11 mouse cellular contexts compared by ENCODE assay signal in the genomic region with DNA sequence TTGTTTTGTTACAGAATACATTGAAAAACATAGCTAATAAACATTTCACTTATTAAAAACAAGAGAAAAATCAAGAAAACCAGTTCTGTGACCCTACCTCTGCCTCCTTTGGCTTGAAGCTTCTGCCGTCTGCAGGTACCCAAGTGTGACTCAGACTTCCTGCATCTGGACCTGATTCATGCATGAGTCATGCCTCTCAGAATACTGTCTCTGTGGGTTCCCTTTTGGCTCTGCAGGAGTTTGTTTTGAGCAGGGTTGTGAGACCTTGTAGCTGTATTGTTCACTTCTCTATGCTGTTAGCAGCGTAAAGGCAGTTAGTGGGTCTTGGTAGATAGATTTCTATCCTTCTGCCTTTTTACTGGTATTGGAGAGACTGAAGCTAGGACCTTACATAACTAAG.
A peak's percentile ranks its signal among the peaks of the same experiment; 100 is the strongest.
DNase-seq lines count a peak whose midpoint lies in the region; ATAC-seq and TF ChIP-seq lines count a peak whose summit lies in the region.
"Had no signal": no experiment of that assay in that cellular context is flagged by ENCODE, and none has a peak within 500 bp of the region (broad histone marks: within the 10 kb centered on the region; RNA-seq: fewer than 3 reads in every experiment).

No protein-coding gene starts in this region.

- 84% methylated on average over 2 of the region's 2 CpGs for WGBS in midbrain, embryonic 11.5 days

- H3K4me3 ChIP-seq in layer of hippocampus, adult 2 months = no peak overlapping the region
- H3K4me3 ChIP-seq in midbrain, embryonic 11.5 days (ENCODE audit: low read depth, low read length) = no peak overlapping the region
- H3K4me3 ChIP-seq: heart, embryonic 13.5 days; limb, embryonic 12.5 days; myocyte had no signal

- no peak for TF ChIP-seq CTCF in layer of hippocampus, adult 2 months (conservative IDR thresholded peaks at IDR 0.05)

- peak; percentile 73 to 89 for DNase-seq in adrenal gland, adult (ENCODE audit: inconsistent age in 2 of 2, low spot score in 1 of 2)
- DNase-seq in adrenal gland, postnatal 4 days (ENCODE audit: low spot score in 2 of 2) = no peak
- DNase-seq in layer of hippocampus, adult 2 months (ENCODE audit: low spot score in 2 of 2) = peak; percentile 16 to 32
- no peak for DNase-seq in layer of hippocampus, postnatal 10 days (ENCODE audit: low spot score in 2 of 2)
- DNase-seq in MEL-GATA-1-ER (ENCODE audit: extremely low read depth, low read depth) = peak; percentile 48
- DNase-seq in induced T-regulatory cell, adult 2 months (ENCODE audit: low read depth) = peak; percentile 30
- no peak for DNase-seq in midbrain, embryonic 11.5 days (ENCODE audit: low spot score, missing footprints)
- no peak for DNase-seq in c-Kit-positive CD71-positive TER-119-positive erythroid progenitor cells, embryonic 14.5 days (ENCODE audit: low spot score)

- no peaks in the 10 kb centered on the region for H3K9me3 ChIP-seq in midbrain, embryonic 11.5 days (ENCODE audit: control insufficient read depth, low read length)
- H3K9me3 ChIP-seq: heart, embryonic 13.5 days; limb, embryonic 12.5 days had no signal

- no peaks in the 10 kb centered on the region for H3K4me1 ChIP-seq in midbrain, embryonic 11.5 days (ENCODE audit: control insufficient read depth, insufficient read depth, low read length)
- H3K4me1 ChIP-seq: heart, embryonic 13.5 days; limb, embryonic 12.5 days had no signal

- ATAC-seq in midbrain, embryonic 11.5 days (ENCODE audit: low FRiP score) = no peak

- no peak overlapping the region for H3K4me2 ChIP-seq in midbrain, embryonic 11.5 days
- H3K4me2 ChIP-seq: heart, embryonic 13.5 days; limb, embryonic 12.5 days had no signal

- peak overlapping the region; percentile 77 for H3K27ac ChIP-seq in layer of hippocampus, adult 2 months
- H3K27ac ChIP-seq in midbrain, embryonic 11.5 days (ENCODE audit: low read depth, low read length) = no peak overlapping the region
- H3K27ac ChIP-seq: heart, embryonic 13.5 days; limb, embryonic 12.5 days had no signal

- no peak overlapping the region for H3K9ac ChIP-seq in midbrain, embryonic 11.5 days (ENCODE audit: low read length)
- H3K9ac ChIP-seq: heart, embryonic 13.5 days; limb, embryonic 12.5 days had no signal

- H3K27me3 ChIP-seq in midbrain, embryonic 11.5 days (ENCODE audit: control insufficient read depth, insufficient read depth, low read length) = no peaks in the 10 kb centered on the region
- H3K27me3 ChIP-seq: heart, embryonic 13.5 days; limb, embryonic 12.5 days had no signal

- peaks cover 9% of the 10 kb centered on the region for H3K36me3 ChIP-seq in midbrain, embryonic 11.5 days (ENCODE audit: control insufficient read depth, insufficient read depth, low read length)

Comparison
In these comparisons a context has a peak if more than half of its experiments do, and no peak if none do; other contexts are left out.
1. DNase-seq: peak in adrenal gland, adult (2 of 2), layer of hippocampus, adult 2 months (2 of 2), MEL-GATA-1-ER (single experiment) and induced T-regulatory cell, adult 2 months (single experiment); none in adrenal gland, postnatal 4 days (0 of 2), layer of hippocampus, postnatal 10 days (0 of 2), midbrain, embryonic 11.5 days (single experiment) and c-Kit-positive CD71-positive TER-119-positive erythroid progenitor cells, embryonic 14.5 days (single experiment).